Mouse (Mus musculus) adrenal gland, adult 8-10 months (tissue): Measurements from ENCODE around the gene Col6a1. TPM values are rescaled to one million over a fixed set of nuclear protein-coding genes. Genes with fewer than 3 reads are reported as not detected.

Experiments used
- DNase-seq: peaks from one replicate; pipeline ENCODE4 v3.0.0; 2022
- total RNA-seq, 4 experiments: library from RNA; stranded (reverse); gene quantifications; 2 replicates each; pipeline ENCODE4 v1.2.4; 2022

The Col6a1 gene
- total RNA-seq, 4 experiments from 2014 or later, result 163 to 254 (median 213) TPM

GRCm38 (mm10) chr10:76678122-76678521 lies 47.8 kb downstream of the Col6a1 start:
- no peak for DNase-seq

GRCm38 (mm10) chr10:76675268-76675667 lies 50.7 kb downstream of the Col6a1 start:
- no peak for DNase-seq

GRCm38 (mm10) chr10:76674581-76674980 lies 51.4 kb downstream of the Col6a1 start:
- no peak for DNase-seq

- DNase-seq, result no peak
Measured at GRCm38 (mm10) chr10:76671939-76672338, 54.0 kb downstream of the Col6a1 start.

GRCm38 (mm10) chr10:76668947-76669284 lies 57.1 kb downstream of the Col6a1 start:
- no peak for DNase-seq

GRCm38 (mm10) chr10:76668261-76668946 lies 57.6 kb downstream of the Col6a1 start:
- no peak for DNase-seq

- DNase-seq, result no peak
Measured at GRCm38 (mm10) chr10:76667197-76667805, 58.7 kb downstream of the Col6a1 start.

GRCm38 (mm10) chr10:76665551-76665950 lies 60.4 kb downstream of the Col6a1 start:
- DNase-seq, result no peak

GRCm38 (mm10) chr10:76664156-76665115 lies 61.5 kb downstream of the Col6a1 start:
- peak; percentile 55 for DNase-seq

Other genes starting within 250 kb of the Col6a1 start
- 10 to 100 TPM; 44.7 to 82.5 (median 51.0) TPM for gene Lss, start 194.6 kb downstream of the Col6a1 start, total RNA-seq
- not detected for gene Spatc1l, start 163.9 kb downstream of the Col6a1 start, total RNA-seq
- under 1 TPM in 3 of 4 experiments, not detected in 1; 0.15 to 0.40 (median 0.32) TPM for gene Ftcd, start 150.5 kb downstream of the Col6a1 start, total RNA-seq
- 10 to 100 TPM; 18.2 to 48.1 (median 25.2) TPM for gene Col6a2, start 102.5 kb downstream of the Col6a1 start, total RNA-seq
- 10 to 100 TPM; 31.7 to 46.9 (median 35.9) TPM for gene Pcbp3, start 235.7 kb upstream of the Col6a1 start, total RNA-seq